Mouse (Mus musculus) kidney, postnatal 10 days (tissue): ENCODE results near the gene Cit.
A peak's percentile ranks its signal among the peaks of the same experiment; 100 is the strongest.

Source experiments
- DNase-seq: peaks from one replicate; pipeline ENCODE4 v3.0.0; 2021; ENCODE audit warnings: mixed read lengths

The Cit gene

GRCm38 (mm10) chr5:115918597-115919351, 73.7 kb downstream of the Cit start:
- DNase-seq = no peak

DNA sequence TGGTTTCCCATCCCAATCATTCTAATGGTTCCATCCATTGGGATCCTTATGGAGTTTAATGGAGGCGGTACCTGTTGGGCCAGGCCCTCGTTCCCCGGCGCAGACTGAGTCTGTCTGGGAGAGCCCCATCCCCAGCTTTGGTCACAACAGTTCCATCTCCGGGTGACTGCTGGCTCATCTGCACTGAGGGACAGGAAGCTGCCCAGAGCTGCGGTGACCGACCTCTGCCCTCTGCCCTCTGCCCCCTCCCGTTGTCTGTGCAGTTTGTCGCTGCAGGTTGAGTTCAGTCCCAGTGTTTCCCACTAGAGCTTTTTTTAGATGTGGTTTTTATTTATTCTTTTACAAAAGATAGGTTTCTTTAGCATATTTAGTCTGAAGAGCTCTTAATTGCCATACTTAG, 76.9 kb downstream of the Cit start:
- DNase-seq = no peak

- DNase-seq = no peak
These were observed 79.9 kb downstream of the Cit start for GRCm38 (mm10) chr5:115924946-115925345.

DNA sequence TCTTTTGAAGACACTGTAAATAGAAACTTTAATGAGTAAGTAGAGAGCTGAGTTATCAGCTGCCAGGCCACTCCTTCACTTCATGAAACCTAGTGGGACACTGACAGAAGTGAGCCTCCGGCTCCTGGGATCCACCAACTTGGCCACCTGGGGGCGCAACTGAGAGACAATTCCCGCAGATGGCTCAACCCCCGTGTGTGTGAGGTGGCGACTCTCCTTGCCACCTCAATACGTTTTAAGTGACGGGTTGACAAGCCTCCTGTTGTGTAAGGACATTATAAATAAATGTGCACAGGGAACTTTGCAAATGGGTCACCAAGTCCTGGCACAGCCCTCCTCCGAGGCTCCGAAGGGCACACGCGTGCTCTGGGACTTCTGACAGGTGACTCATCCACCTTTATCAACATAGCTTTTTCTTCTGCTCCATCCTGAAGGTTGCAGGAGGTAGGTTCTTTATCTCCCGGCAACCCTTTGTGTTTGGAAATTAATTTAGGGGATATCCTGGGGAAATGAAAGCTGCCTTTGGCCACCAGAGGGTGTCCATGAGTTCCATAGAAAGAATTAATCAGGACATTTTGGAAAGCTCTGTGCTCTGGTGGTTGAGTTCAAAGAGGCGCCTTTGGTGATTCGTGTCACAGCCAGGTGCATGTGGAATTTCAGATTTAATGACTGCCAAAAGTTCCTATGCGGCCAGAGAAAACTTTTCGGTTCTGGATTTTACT, 83.9 kb downstream of the Cit start:
- DNase-seq = peak; percentile 28

GRCm38 (mm10) chr5:115932325-115932724, 87.2 kb downstream of the Cit start:
- no peak for DNase-seq

GRCm38 (mm10) chr5:115936851-115937250, 91.8 kb downstream of the Cit start:
- DNase-seq = peak; percentile 55

DNA sequence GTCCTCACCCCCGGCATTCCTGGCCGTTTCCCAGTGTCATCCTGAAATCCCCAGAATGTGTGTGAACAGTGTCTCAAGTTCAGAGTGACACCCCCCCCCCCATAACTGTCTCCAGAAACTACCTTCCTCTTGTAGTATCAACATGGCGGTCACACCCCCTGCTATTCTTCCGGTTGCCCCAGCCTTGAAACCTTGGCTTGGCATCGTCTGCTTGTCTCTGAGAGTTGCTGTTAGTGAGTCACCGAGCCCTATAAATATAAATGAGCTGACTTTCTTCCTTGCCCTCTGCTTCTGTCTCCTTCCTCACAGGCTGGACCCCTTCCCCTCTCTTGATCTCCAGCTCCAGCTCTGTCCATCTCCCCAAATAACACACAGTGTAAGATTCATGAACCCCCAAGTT, 92.5 kb downstream of the Cit start:
- DNase-seq = no peak

DNA sequence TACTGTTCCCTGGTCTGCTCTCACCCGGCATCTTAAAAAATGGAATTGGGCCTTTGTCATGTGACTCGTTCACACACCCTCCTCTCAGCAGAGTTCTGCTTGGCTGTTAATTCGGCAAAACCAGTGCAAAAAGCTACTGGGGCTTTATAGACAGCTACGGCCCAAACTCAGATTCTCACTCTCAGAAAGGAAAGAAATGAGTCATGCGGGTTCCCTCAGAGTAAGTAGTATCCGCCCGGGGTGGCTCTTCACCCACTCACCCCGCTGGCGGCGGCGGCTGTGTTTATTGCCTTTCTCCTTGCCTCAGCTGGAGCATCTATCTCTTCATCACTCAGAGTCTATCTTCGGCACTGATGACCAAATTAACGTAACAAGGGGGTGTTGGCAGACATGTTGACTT, 93.9 kb downstream of the Cit start:
- no peak for DNase-seq

GRCm38 (mm10) chr5:115942389-115942788, 97.3 kb downstream of the Cit start:
- no peak for DNase-seq

DNA sequence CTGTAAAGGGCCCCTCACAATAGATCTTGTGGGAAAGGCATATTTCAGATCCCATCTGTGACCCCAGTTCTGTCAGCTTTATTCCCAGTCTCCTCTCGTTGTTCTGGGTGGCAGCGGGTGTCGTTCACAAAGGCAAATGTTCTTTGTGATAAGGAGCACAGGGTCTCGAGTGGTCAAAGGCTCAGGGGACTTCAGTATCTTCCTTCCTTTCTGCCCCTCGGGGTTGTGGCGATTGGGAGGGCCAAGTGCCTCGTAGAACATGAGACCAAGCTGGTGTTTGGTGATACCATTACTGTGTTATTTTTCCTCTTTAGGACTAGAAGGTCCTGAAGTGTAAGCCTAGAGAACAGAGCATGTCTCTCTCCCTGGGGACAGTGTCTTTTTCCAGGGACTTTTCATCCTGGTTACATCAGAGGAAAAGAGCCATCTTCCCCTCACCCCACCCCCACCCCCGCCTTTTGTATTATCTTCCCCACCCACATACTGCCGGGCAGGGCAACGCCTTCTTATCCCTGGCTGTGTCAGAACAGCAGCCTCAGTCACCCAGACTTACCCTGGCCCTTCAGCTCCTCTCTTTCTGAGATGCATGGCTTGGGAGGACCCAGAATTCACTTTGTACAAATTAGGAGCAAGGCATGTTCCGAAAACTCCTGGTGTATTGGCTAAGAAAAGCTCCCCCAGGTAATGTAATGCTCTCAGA, 99.9 kb downstream of the Cit start:
- DNase-seq = no peak

- DNase-seq = no peak
These were observed 102.7 kb downstream of the Cit start for GRCm38 (mm10) chr5:115947622-115948353.

- DNase-seq = no peak
These were observed 105.9 kb downstream of the Cit start for GRCm38 (mm10) chr5:115950936-115951335.

GRCm38 (mm10) chr5:115953173-115953572, 108.1 kb downstream of the Cit start:
- DNase-seq = peak; percentile 27

DNA sequence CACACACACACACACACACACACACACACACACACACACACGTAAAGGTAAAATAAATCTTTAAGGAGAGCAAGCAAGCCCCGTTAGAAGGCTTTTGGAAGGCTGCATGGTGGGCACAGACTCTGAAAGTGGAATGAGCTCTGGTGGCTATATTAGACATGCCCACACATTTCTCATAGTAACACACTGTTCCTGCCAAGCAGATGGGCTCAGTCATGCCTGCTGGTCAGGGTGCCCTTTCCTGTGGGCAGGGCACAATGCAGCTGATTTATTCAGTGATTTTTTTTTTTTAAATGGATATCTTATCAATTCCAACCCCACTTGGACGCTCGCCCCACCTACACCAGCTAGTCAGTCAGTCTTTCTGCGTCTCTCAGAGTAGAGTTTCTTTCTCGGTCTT, 109.0 kb downstream of the Cit start:
- no peak for DNase-seq

- DNase-seq = no peak
These were observed 109.5 kb downstream of the Cit start for GRCm38 (mm10) chr5:115954549-115954948.

- DNase-seq = no peak
These were observed 110.1 kb downstream of the Cit start for GRCm38 (mm10) chr5:115955131-115955530.

- no peak for DNase-seq
These were observed 111.0 kb downstream of the Cit start for GRCm38 (mm10) chr5:115956048-115956447.

GRCm38 (mm10) chr5:115957177-115957576, 112.1 kb downstream of the Cit start:
- DNase-seq = no peak

- DNase-seq = no peak
These were observed 113.3 kb downstream of the Cit start for GRCm38 (mm10) chr5:115958344-115958743.

- no peak for DNase-seq
These were observed 113.7 kb downstream of the Cit start for GRCm38 (mm10) chr5:115958814-115959213.

GRCm38 (mm10) chr5:115961809-115962208, 116.7 kb downstream of the Cit start:
- no peak for DNase-seq

- DNase-seq = peak; percentile 40
These were observed 126.2 kb downstream of the Cit start for GRCm38 (mm10) chr5:115971236-115971635.

GRCm38 (mm10) chr5:115975672-115976071, 130.6 kb downstream of the Cit start:
- DNase-seq = no peak
